ENCODE assay signal across 11 mouse cellular contexts in the genomic region with DNA sequence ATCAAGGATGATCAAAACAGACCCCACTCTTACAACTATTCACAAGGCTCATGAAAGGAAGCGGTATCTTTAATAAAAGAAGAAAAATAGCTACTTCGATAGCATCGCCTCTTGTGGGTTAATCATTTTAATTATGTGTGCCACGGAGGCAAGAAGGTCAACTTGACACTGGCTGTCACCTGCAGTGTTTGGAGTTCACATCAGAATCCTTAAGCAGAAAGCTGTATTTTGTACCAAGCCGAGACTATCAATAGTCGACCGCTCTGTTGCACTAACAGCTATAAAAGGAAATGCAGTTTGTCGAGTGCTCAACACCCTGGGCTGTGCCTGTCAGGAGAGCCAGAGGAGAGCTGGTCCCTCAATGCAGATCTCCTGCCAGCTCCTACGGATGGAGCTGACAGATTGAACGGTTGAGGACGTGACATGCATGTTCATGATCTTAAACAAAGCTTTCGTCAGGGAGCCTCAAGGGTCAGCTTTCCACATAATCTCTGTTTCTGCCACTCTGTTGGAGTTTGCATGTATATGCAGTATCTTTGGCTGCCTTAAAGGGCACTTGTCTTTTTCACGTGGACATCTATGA.
DNase-seq lines count a peak whose midpoint lies in the region; ATAC-seq lines count a peak whose summit lies in the region.
"Had no signal": no experiment of that assay in that cellular context is flagged by ENCODE, and none has a peak within 500 bp of the region (broad histone marks: within the 10 kb centered on the region; RNA-seq: fewer than 3 reads in every experiment).

No protein-coding gene starts in this region.

- H3K4me2 ChIP-seq in forebrain, embryonic 14.5 days (ENCODE audit: low read length) = peak overlapping the region; percentile 21
- H3K4me2 ChIP-seq in neural tube, embryonic 12.5 days (replicated peaks) = peak overlapping the region; percentile 36
- no peak overlapping the region for H3K4me2 ChIP-seq in liver, embryonic 11.5 days
- H3K4me2 ChIP-seq: stomach, embryonic 15.5 days had no signal

- H3K9me3 ChIP-seq in forebrain, embryonic 14.5 days (replicated peaks; ENCODE audit: control insufficient read depth, low read length) = no peaks in the 10 kb centered on the region
- no peaks in the 10 kb centered on the region for H3K9me3 ChIP-seq in neural tube, embryonic 12.5 days
- H3K9me3 ChIP-seq in liver, embryonic 11.5 days (ENCODE audit: control insufficient read depth, low read length) = no peaks in the 10 kb centered on the region
- H3K9me3 ChIP-seq: stomach, embryonic 15.5 days had no signal

- 22% methylated on average over 13 of the region's 13 CpGs for WGBS in forebrain, embryonic 14.5 days
- WGBS in neural tube, embryonic 12.5 days = 27% methylated on average over 13 of the region's 13 CpGs
- WGBS in liver, embryonic 11.5 days = 69% methylated on average over 13 of the region's 13 CpGs

- H3K4me3 ChIP-seq in forebrain, embryonic 14.5 days (ENCODE audit: low read depth, low read length) = no peak overlapping the region
- H3K4me3 ChIP-seq in neural tube, embryonic 12.5 days = no peak overlapping the region
- no peak overlapping the region for H3K4me3 ChIP-seq in liver, embryonic 11.5 days (ENCODE audit: low read depth, low read length)
- H3K4me3 ChIP-seq: myocyte; stomach, embryonic 15.5 days had no signal

- DNase-seq in left cerebral cortex, postnatal 25 days (ENCODE audit: low spot score in 2 of 2) = peak; percentile 40 to 52
- DNase-seq in left cerebral cortex, adult 8-10 months (ENCODE audit: low spot score in 2 of 2) = no peak
- DNase-seq in forebrain, embryonic 14.5 days (ENCODE audit: low spot score) = peak; percentile 94
- DNase-seq in kidney, adult 9 months = peak; percentile 76
- no peak for DNase-seq in liver, embryonic 11.5 days (ENCODE audit: low spot score)
- no peak for DNase-seq in layer of hippocampus, postnatal 36 days
- DNase-seq: cerebellum, adult 18-20 months; gastrocnemius, postnatal 10 days had no signal

- no peak overlapping the region for H3K9ac ChIP-seq in forebrain, embryonic 14.5 days (ENCODE audit: low read length)
- H3K9ac ChIP-seq in neural tube, embryonic 12.5 days = no peak overlapping the region
- no peak overlapping the region for H3K9ac ChIP-seq in liver, embryonic 11.5 days (ENCODE audit: low read depth, low read length)
- H3K9ac ChIP-seq: stomach, embryonic 15.5 days had no signal

- no peaks in the 10 kb centered on the region for H3K27me3 ChIP-seq in forebrain, embryonic 14.5 days (replicated peaks; ENCODE audit: control insufficient read depth, insufficient read depth, low read length)
- no peaks in the 10 kb centered on the region for H3K27me3 ChIP-seq in neural tube, embryonic 12.5 days (replicated peaks)
- H3K27me3 ChIP-seq in liver, embryonic 11.5 days (replicated peaks; ENCODE audit: control insufficient read depth, insufficient read depth, low read length) = no peaks in the 10 kb centered on the region
- H3K27me3 ChIP-seq: stomach, embryonic 15.5 days had no signal

- intact Hi-C loops in left cerebral cortex, postnatal 25 days (cut with DNase I) = loop anchor here (5.0 kb wide), 1 partner anchor 63 kb away; no protein-coding TSS in a partner anchor

- peak overlapping the region; percentile 85 for H3K27ac ChIP-seq in forebrain, embryonic 14.5 days (ENCODE audit: low read depth, low read length)
- 0 out of 2 replicates have a peak overlapping the region, but pooled peaks have one; percentile 17 for H3K27ac ChIP-seq in neural tube, embryonic 12.5 days
- H3K27ac ChIP-seq in liver, embryonic 11.5 days (ENCODE audit: low read depth, low read length) = no peak overlapping the region
- H3K27ac ChIP-seq: stomach, embryonic 15.5 days had no signal

- peaks cover 34% of the 10 kb centered on the region for H3K4me1 ChIP-seq in forebrain, embryonic 14.5 days (ENCODE audit: control insufficient read depth, insufficient read depth, low read length)
- peaks cover 37% of the 10 kb centered on the region for H3K4me1 ChIP-seq in neural tube, embryonic 12.5 days
- no peaks in the 10 kb centered on the region for H3K4me1 ChIP-seq in liver, embryonic 11.5 days (replicated peaks; ENCODE audit: control insufficient read depth, insufficient read depth, low read length)
- H3K4me1 ChIP-seq: stomach, embryonic 15.5 days had no signal

- H3K36me3 ChIP-seq in forebrain, embryonic 14.5 days (ENCODE audit: control insufficient read depth, insufficient read depth, low read length) = no peaks in the 10 kb centered on the region
- no peaks in the 10 kb centered on the region for H3K36me3 ChIP-seq in neural tube, embryonic 12.5 days
- no peaks in the 10 kb centered on the region for H3K36me3 ChIP-seq in liver, embryonic 11.5 days (ENCODE audit: control insufficient read depth, insufficient read depth, low read length)
- H3K36me3 ChIP-seq: stomach, embryonic 15.5 days had no signal

- peak; percentile 96 for ATAC-seq in forebrain, embryonic 14.5 days
- ATAC-seq in neural tube, embryonic 12.5 days (ENCODE audit: low FRiP score, low read depth) = peak; percentile 91
- ATAC-seq in liver, embryonic 11.5 days (replicated peaks; ENCODE audit: low FRiP score) = no peak

Comparison
In these comparisons a context has a peak if more than half of its experiments do, and no peak if none do; other contexts are left out.
1. DNase-seq: peak in left cerebral cortex, postnatal 25 days (2 of 2), forebrain, embryonic 14.5 days (single experiment) and kidney, adult 9 months (single experiment); none in left cerebral cortex, adult 8-10 months (0 of 2), liver, embryonic 11.5 days (single experiment) and layer of hippocampus, postnatal 36 days (0 of 2).